Mouse (Mus musculus) right cerebral cortex, postnatal 4 days (tissue): ENCODE results near the gene Cdnf.
A peak's percentile ranks its signal among the peaks of the same experiment; 100 is the strongest.

ENCODE experiments used
- DNase-seq: peaks from one replicate; pipeline ENCODE4 v3.0.0-alpha.2; 2022

Gene Cdnf

GRCm38 (mm10) chr2:3512552-3513454 is at the start of gene Cdnf, which contains the start of the genes Gm45902 and Hspa14:
TSS of gene Cdnf (plus strand) at chr2:3513030.
TSS of gene Gm45902 (minus strand) at chr2:3512790.
TSS of gene Hspa14 (minus strand) at chr2:3512814.
- DNase-seq = peak; percentile 83

- DNase-seq = no peak
Measured at GRCm38 (mm10) chr2:3473891-3474290, 38.9 kb upstream of the Cdnf start.

DNA sequence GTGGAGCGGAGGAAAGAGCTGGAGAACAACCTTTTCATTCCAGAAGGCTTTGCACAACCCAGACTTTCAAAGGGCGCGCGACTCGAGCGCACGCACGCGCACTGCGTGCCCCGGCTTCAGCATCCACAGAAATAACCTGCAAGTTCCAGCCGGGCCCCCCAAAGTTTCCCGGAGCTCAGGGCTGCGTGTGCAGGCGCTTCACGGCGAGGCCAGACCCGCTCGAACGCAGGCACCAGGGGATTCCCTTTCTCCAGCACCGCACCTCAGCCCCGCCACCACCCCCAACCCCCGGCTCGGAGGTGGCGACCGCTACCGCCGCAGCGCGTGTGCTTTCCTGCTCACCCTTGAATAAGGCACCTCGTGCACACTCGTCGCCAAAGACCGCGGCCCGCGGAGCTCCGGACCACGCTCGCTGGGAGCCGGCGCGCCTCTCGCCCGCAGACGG is 38.4 kb upstream of the Cdnf start:
- DNase-seq = peak; percentile 68

- peak; percentile 97 for DNase-seq
Measured at GRCm38 (mm10) chr2:3474861-3475283, 38.0 kb upstream of the Cdnf start, which contains the start of gene Suv39h2. TSS of gene Suv39h2 (minus strand) at chr2:3475031.

DNA sequence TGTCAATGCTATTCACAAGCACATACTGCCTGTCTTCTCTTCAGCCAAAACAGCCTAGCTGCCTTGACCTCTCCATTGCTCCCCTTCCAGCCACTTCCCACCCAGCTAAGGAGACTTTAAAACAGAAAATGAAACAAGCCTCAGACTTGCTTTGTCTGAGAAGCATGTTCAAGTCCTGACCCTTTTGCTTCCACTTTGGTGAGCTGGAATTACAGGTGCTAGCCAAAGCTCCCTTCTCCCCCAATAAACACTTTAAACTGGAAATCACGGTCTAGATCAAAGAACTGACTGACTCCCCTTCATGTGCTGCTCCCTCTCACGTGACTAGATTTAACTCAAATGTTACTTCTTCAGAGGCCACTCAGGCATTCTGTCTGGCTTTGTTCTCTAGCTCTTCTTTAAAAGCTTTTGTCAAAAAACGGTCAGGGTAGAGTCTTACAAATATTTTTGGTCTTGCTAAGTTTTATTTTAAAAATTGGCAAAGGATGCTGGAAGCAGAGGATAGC is 37.0 kb upstream of the Cdnf start:
- DNase-seq = no peak

DNA sequence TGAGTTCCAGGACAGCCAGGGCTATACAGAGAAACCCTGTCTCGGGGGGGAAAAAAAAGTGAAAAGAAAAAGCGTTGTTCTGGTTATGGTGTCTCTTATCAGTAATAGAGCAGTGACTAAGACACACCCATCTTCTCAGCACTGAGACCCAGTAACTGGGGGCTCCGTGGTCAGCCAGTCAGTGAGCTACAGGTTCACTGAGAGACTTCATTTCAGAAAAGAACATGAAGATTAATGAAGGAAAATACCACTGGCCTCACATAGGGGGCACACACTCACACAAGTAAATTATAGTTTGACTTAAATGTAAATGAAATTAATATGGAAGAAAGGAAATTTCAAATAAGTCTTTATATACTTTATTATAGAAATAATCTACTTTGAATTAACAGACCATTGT is 32.6 kb upstream of the Cdnf start:
- no peak for DNase-seq

GRCm38 (mm10) chr2:3489816-3490215 is 23.0 kb upstream of the Cdnf start:
- no peak for DNase-seq

DNA sequence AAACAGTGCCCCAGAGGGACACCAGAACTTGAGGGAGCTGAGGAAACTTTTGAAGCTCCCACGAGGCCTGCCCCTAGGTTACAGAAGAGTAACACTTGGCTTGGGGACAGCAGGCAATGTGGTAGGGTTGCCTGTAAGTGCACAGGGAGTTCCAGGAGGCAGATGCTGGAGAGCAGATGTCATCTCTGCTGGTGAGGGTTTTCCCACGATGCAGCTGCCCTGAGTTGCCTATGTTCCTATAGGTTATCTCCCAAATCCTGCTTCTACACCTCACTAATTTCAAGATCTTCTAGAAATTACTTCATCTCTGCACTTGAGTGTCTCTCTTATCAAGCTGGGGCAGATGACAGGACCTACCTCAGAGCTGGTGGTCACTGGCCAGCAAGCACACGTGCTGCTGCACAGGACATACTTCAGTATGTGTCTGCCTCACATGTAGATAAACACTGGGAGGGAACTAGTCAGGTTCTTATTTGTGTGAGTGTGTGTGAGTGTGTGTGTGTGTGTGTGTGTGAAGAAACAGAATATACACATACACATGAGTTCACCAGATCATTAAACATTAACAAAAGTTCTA is 18.9 kb upstream of the Cdnf start:
- DNase-seq = no peak

- DNase-seq = no peak
Measured at GRCm38 (mm10) chr2:3499543-3499942, 13.3 kb upstream of the Cdnf start.

DNA sequence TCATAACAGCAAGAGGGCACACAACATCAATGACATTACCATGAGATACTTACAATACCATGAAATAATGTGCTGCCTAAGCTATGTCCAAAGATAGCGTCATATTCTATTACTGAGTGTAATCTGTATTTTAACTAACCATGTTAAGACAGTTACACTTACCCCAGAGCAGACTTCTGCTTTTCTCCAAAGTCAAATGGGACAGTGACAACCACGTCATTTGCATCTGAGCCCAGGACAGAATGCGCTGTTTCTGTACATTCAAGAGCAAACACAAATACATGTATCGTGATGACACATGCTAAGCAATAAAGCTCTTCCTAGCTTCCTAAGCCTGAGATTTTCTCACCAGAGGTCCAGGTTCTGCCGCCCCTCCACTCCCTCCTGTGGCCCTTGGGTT is 11.9 kb upstream of the Cdnf start:
- no peak for DNase-seq

GRCm38 (mm10) chr2:3512076-3512475 is 754 bp upstream of the Cdnf start:
- DNase-seq = no peak

GRCm38 (mm10) chr2:3522558-3522957 is 9.7 kb downstream of the Cdnf start:
- DNase-seq = no peak

GRCm38 (mm10) chr2:3526288-3526687 is 13.5 kb downstream of the Cdnf start:
- DNase-seq = no peak

- DNase-seq = no peak
Measured at GRCm38 (mm10) chr2:3541307-3542079, 28.7 kb downstream of the Cdnf start.

DNA sequence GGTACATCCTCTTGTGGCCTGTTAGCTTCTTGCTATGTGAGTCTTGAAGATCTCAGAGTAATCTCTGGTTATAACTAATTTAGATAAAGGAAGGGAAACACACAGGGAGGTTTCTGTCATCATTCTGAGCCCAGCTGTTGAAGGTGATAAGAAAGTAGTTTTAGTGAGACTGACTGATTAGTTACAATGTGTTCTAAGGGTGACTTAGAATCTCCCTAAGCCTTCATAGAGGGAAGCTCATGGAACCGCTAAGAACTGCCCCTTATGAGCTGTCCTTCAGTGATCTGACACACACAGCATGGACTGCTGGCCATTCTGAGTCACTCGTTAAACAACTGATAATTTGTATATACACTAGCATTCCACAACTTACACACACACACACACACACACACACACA is 33.2 kb downstream of the Cdnf start:
- no peak for DNase-seq

GRCm38 (mm10) chr2:3546588-3546987 is 33.8 kb downstream of the Cdnf start:
- peak; percentile 56 for DNase-seq

GRCm38 (mm10) chr2:3570186-3570585 is 57.4 kb downstream of the Cdnf start, which contains the start of gene Fam107b:
TSS of gene Fam107b (plus strand) at chr2:3570488.
- DNase-seq = no peak

- DNase-seq = no peak
Measured at GRCm38 (mm10) chr2:3570606-3571005, 57.8 kb downstream of the Cdnf start.

- DNase-seq = no peak
Measured at GRCm38 (mm10) chr2:3573883-3574282, 61.1 kb downstream of the Cdnf start.

GRCm38 (mm10) chr2:3575140-3575539 is 62.3 kb downstream of the Cdnf start:
- no peak for DNase-seq
